10 mouse cellular contexts compared by ENCODE assay signal in the genomic region with DNA sequence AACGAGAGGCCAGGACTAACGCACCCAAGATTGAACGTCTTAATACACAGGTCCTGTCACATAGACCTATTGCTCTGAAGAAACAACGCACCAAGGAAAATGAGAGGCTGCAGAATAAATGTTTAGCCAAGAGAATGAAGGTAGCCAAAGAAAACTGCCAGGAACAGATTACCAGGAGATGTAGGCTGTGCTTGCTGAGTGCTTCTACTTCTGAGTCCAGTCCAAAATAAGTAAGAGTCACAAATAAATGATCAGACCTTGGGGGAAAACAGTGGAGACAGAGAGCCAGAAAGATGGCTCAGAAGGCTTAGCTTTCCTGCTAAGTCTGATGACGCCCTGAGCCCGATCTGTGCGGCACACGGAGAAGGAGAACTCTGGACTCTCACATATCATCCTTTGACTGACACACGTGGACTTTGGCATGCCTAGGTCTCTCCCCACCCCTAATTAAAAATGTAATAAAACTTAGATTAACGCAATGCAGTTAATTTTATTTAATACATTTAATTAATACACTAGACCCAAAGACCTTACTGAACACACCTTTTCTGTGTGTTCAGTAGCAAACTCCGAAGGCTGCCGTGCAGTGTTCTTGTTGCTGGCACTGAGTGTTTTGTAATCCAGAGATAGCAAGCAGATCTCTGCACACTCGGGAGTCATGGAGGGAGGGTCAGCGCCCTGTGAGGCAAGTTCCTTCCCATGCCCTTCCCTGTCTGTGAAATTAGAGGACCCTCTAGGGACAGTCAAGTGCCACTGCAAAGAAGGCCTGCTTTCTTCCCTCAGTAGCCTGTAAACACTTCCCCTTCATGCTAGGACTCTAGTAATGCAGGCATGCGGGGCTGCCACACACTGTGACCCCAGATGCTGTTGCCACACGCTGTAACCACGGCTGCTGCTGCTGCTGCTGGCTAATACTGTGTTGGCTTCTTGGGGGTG. TPM values are rescaled to one million over a fixed set of nuclear protein-coding genes. Genes with fewer than 3 reads are reported as not detected.
DNase-seq lines count a peak whose midpoint lies in the region; ATAC-seq lines count a peak whose summit lies in the region.
"Had no signal": no experiment of that assay in that cellular context is flagged by ENCODE, and none has a peak within 500 bp of the region (broad histone marks: within the 10 kb centered on the region; RNA-seq: fewer than 3 reads in every experiment).

No protein-coding gene starts in this region.

- peak overlapping the region; percentile 34; the same call in 1 of the 2 replicates for H3K27ac ChIP-seq in heart, embryonic 13.5 days (replicated peaks)
- no peak overlapping the region for H3K27ac ChIP-seq in embryonic facial prominence, embryonic 11.5 days (replicated peaks; ENCODE audit: low read depth, low read length)
- H3K27ac ChIP-seq in liver, embryonic 15.5 days (replicated peaks), result peak overlapping the region; percentile 49

- intact Hi-C loops in left cerebral cortex, postnatal 4 days (cut with DNase I), result no loop called here

- no peak for DNase-seq in heart, adult 18-20 months
- peak; percentile 39 for DNase-seq in 3134 (ENCODE audit: extremely low read depth, insufficient read length, low spot score)
- DNase-seq in embryonic facial prominence, embryonic 11.5 days (ENCODE audit: low spot score), result peak; percentile 33
- DNase-seq in right cerebral cortex, postnatal 10 days (ENCODE audit: low spot score in 2 of 2), result no peak
- no peak for DNase-seq in gastrocnemius, adult 8-10 months (ENCODE audit: low spot score in 2 of 2)
- no peak for DNase-seq in left cerebral cortex, postnatal 4 days
- DNase-seq: cerebellum, postnatal 36 days; thymus, postnatal 36 days had no signal

- peaks cover 55% of the 10 kb centered on the region for H3K4me1 ChIP-seq in heart, embryonic 13.5 days
- H3K4me1 ChIP-seq in embryonic facial prominence, embryonic 11.5 days (ENCODE audit: control insufficient read depth, insufficient read depth, low read length), result no peaks in the 10 kb centered on the region
- peaks cover 32% of the 10 kb centered on the region for H3K4me1 ChIP-seq in liver, embryonic 15.5 days (replicated peaks)

- H3K9me3 ChIP-seq in heart, embryonic 13.5 days, result no peaks in the 10 kb centered on the region
- no peaks in the 10 kb centered on the region for H3K9me3 ChIP-seq in embryonic facial prominence, embryonic 11.5 days (replicated peaks; ENCODE audit: control insufficient read depth, low read length)
- H3K9me3 ChIP-seq in liver, embryonic 15.5 days (replicated peaks), result no peaks in the 10 kb centered on the region

- no peak for ATAC-seq in heart, embryonic 13.5 days (ENCODE audit: extremely low read depth, insufficient number of reproducible peaks, low FRiP score, low TSS enrichment)
- ATAC-seq in embryonic facial prominence, embryonic 11.5 days (replicated peaks; ENCODE audit: insufficient number of reproducible peaks, low FRiP score, low TSS enrichment, low read depth), result no peak
- 0 out of 2 replicates have a peak, but pooled peaks have one; percentile 33 for ATAC-seq in liver, embryonic 15.5 days (ENCODE audit: insufficient read depth)

- no peak overlapping the region for H3K4me3 ChIP-seq in heart, embryonic 13.5 days
- H3K4me3 ChIP-seq in embryonic facial prominence, embryonic 11.5 days (ENCODE audit: low read depth, low read length), result no peak overlapping the region
- no peak overlapping the region for H3K4me3 ChIP-seq in liver, embryonic 15.5 days (replicated peaks)

- 60% methylated on average over 17 of the region's 17 CpGs for WGBS in heart, embryonic 13.5 days
- WGBS in embryonic facial prominence, embryonic 11.5 days, result 65% methylated on average over 17 of the region's 17 CpGs
- 50% methylated on average over 17 of the region's 17 CpGs for WGBS in liver, embryonic 15.5 days (ENCODE audit: insufficient replicate concordance)

- peaks cover 7% of the 10 kb centered on the region for H3K36me3 ChIP-seq in heart, embryonic 13.5 days
- no peaks in the 10 kb centered on the region for H3K36me3 ChIP-seq in embryonic facial prominence, embryonic 11.5 days (replicated peaks; ENCODE audit: control insufficient read depth, insufficient read depth, low read depth, low read length)
- H3K36me3 ChIP-seq in liver, embryonic 15.5 days (replicated peaks), result peaks cover 9% of the 10 kb centered on the region

- no peak overlapping the region for H3K4me2 ChIP-seq in heart, embryonic 13.5 days
- H3K4me2 ChIP-seq in embryonic facial prominence, embryonic 11.5 days (ENCODE audit: low read depth, low read length), result no peak overlapping the region
- 0 out of 2 replicates have a peak overlapping the region, but pooled peaks have one; percentile 17 for H3K4me2 ChIP-seq in liver, embryonic 15.5 days

- no peaks in the 10 kb centered on the region for H3K27me3 ChIP-seq in heart, embryonic 13.5 days (replicated peaks)
- no peaks in the 10 kb centered on the region for H3K27me3 ChIP-seq in embryonic facial prominence, embryonic 11.5 days (ENCODE audit: control insufficient read depth, insufficient read depth, low read length)
- no peaks in the 10 kb centered on the region for H3K27me3 ChIP-seq in liver, embryonic 15.5 days

- peak overlapping the region; percentile 62; the same call in 1 of the 2 replicates for H3K9ac ChIP-seq in heart, embryonic 13.5 days
- no peak overlapping the region for H3K9ac ChIP-seq in embryonic facial prominence, embryonic 11.5 days (replicated peaks; ENCODE audit: low read length)
- no peak overlapping the region for H3K9ac ChIP-seq in liver, embryonic 15.5 days

RNA-seq across cellular contexts. Expression of a gene that starts 18.9 kb away (rescaled TPM):
- polyA plus RNA-seq in heart, embryonic 13.5 days (2015; fragmentation: Nextera tagmentation; extraction: Ambion mirVana), result 9.1 and 9.7 TPM in 2 replicates
- 100 to 1,000 TPM; 112 to 135 TPM for total RNA-seq in heart, adult 18-20 months (2021)
- polyA plus RNA-seq in embryonic facial prominence, embryonic 11.5 days (2014; fragmentation: Nextera tagmentation; extraction: Ambion mirVana), result 8.3 and 9.0 TPM in 2 replicates
- 3.7 TPM in 2 replicates for polyA plus RNA-seq in liver, embryonic 15.5 days (2015; fragmentation: Nextera tagmentation; extraction: Ambion mirVana)
- 100 to 1,000 TPM in 2 of 4 experiments, 10 to 100 TPM in 2; 91.8 to 110 (median 100.0) TPM for total RNA-seq in gastrocnemius, adult 8-10 months (2022)
- total RNA-seq in left cerebral cortex, postnatal 4 days (2021), result 10 to 100 TPM; 17.1 to 18.5 TPM

RNA-seq across cellular contexts. Expression of a gene that starts 38.8 kb away (rescaled TPM):
- polyA plus RNA-seq in heart, embryonic 13.5 days (2015; fragmentation: Nextera tagmentation; extraction: Ambion mirVana), result 2.5 and 2.8 TPM in 2 replicates
- 1 to 10 TPM; 2.8 to 4.9 TPM for total RNA-seq in heart, adult 18-20 months (2021)
- 3.3 and 3.5 TPM in 2 replicates for polyA plus RNA-seq in embryonic facial prominence, embryonic 11.5 days (2014; fragmentation: Nextera tagmentation; extraction: Ambion mirVana)
- polyA plus RNA-seq in liver, embryonic 15.5 days (2015; fragmentation: Nextera tagmentation; extraction: Ambion mirVana), result 0.73 and 0.89 TPM in 2 replicates
- 1 to 10 TPM; 1.4 to 2.1 (median 1.7) TPM for total RNA-seq in gastrocnemius, adult 8-10 months (2022)
- 10 to 100 TPM; 16.4 to 17.8 TPM for total RNA-seq in left cerebral cortex, postnatal 4 days (2021)

RNA-seq across cellular contexts. Expression of a gene that starts 51.0 kb away (rescaled TPM):
- 6.2 and 7.5 TPM in 2 replicates for polyA plus RNA-seq in heart, embryonic 13.5 days (2015; fragmentation: Nextera tagmentation; extraction: Ambion mirVana)
- total RNA-seq in heart, adult 18-20 months (2021), result 1 to 10 TPM in 1 of 2 experiments, under 1 TPM in 1; 0.52 to 2.1 TPM
- polyA plus RNA-seq in embryonic facial prominence, embryonic 11.5 days (2014; fragmentation: Nextera tagmentation; extraction: Ambion mirVana), result 9.1 and 10.7 TPM in 2 replicates
- polyA plus RNA-seq in liver, embryonic 15.5 days (2015; fragmentation: Nextera tagmentation; extraction: Ambion mirVana), result 2.6 and 3.0 TPM in 2 replicates
- total RNA-seq in gastrocnemius, adult 8-10 months (2022), result under 1 TPM; 0.13 to 0.63 (median 0.42) TPM
- total RNA-seq in left cerebral cortex, postnatal 4 days (2021), result 1 to 10 TPM; 6.1 to 6.8 TPM

RNA-seq across cellular contexts. Expression of a gene that starts 51.1 kb away (rescaled TPM):
- polyA plus RNA-seq in heart, embryonic 13.5 days (2015; fragmentation: Nextera tagmentation; extraction: Ambion mirVana), result 214 and 236 TPM in 2 replicates
- total RNA-seq in heart, adult 18-20 months (2021), result 100 to 1,000 TPM in 1 of 2 experiments, 10 to 100 TPM in 1; 99.3 to 111 TPM
- polyA plus RNA-seq in embryonic facial prominence, embryonic 11.5 days (2014; fragmentation: Nextera tagmentation; extraction: Ambion mirVana), result 194 and 196 TPM in 2 replicates
- 87.8 and 103 TPM in 2 replicates for polyA plus RNA-seq in liver, embryonic 15.5 days (2015; fragmentation: Nextera tagmentation; extraction: Ambion mirVana)
- total RNA-seq in gastrocnemius, adult 8-10 months (2022), result 10 to 100 TPM; 44.0 to 51.2 (median 46.4) TPM
- 100 to 1,000 TPM; 202 to 208 TPM for total RNA-seq in left cerebral cortex, postnatal 4 days (2021)

Comparison
In these comparisons a context has a peak if more than half of its experiments do, and no peak if none do; other contexts are left out.
1. DNase-seq: peak in 3134 (single experiment) and embryonic facial prominence, embryonic 11.5 days (single experiment); none in heart, adult 18-20 months (0 of 2), right cerebral cortex, postnatal 10 days (0 of 2), gastrocnemius, adult 8-10 months (0 of 2) and left cerebral cortex, postnatal 4 days (single experiment).
2. RNA of a gene that starts 18.9 kb away (total RNA-seq): 112 to 135 TPM in heart, adult 18-20 months and 91.8 to 110 TPM in gastrocnemius, adult 8-10 months; 17.1 to 18.5 TPM in left cerebral cortex, postnatal 4 days; every median in the first group is over 4 times any median in the second.